Mouse (Mus musculus) yolk sac, embryonic 10.5 days (tissue): ENCODE measurements at regions not wholly inside any gene's neighbourhood (a gene's known extent, or its start where the extent isn't known, plus 50 kb on each side); places are given as distances from the start of the nearest gene placed in this dataset.

Experiments used
- DNase-seq: peaks from one replicate; pipeline ENCODE4 v3.0.0-alpha.2; 2017; ENCODE audit warnings: low spot score

- no peak for DNase-seq
These were observed 211.2 kb downstream of the Glrx3 start for GRCm38 (mm10) chr7:137648621-137649020.

GRCm38 (mm10) chr7:137649650-137650049 lies 212.2 kb downstream of the Glrx3 start:
- DNase-seq = no peak

GRCm38 (mm10) chr7:137653837-137654236 lies 216.4 kb downstream of the Glrx3 start:
- no peak for DNase-seq

GRCm38 (mm10) chr7:137667165-137667564 lies 229.8 kb downstream of the Glrx3 start:
- DNase-seq = no peak

GRCm38 (mm10) chr7:137671156-137671555 lies 233.7 kb downstream of the Glrx3 start:
- no peak for DNase-seq

GRCm38 (mm10) chr7:137674596-137674995 lies 237.2 kb downstream of the Glrx3 start:
- no peak for DNase-seq

GRCm38 (mm10) chr7:137675381-137675780 lies 238.0 kb downstream of the Glrx3 start:
- DNase-seq = no peak

GRCm38 (mm10) chr7:137684826-137685225 lies 247.4 kb downstream of the Glrx3 start:
- no peak for DNase-seq

- no peak for DNase-seq
These were observed 247.9 kb downstream of the Glrx3 start for GRCm38 (mm10) chr7:137685320-137685719.

GRCm38 (mm10) chr7:137696831-137697230 lies 259.4 kb downstream of the Glrx3 start:
- DNase-seq = no peak

- peak; percentile 32 for DNase-seq
These were observed 261.1 kb downstream of the Glrx3 start for GRCm38 (mm10) chr7:137698501-137698900.

- no peak for DNase-seq
These were observed 275.4 kb downstream of the Glrx3 start for GRCm38 (mm10) chr7:137712862-137713261.

- DNase-seq = no peak
These were observed 276.4 kb downstream of the Glrx3 start for GRCm38 (mm10) chr7:137713856-137714255.

- DNase-seq = no peak
These were observed 277.0 kb downstream of the Glrx3 start for GRCm38 (mm10) chr7:137714318-137714962.

GRCm38 (mm10) chr7:137715126-137715900 lies 277.9 kb downstream of the Glrx3 start:
- DNase-seq = no peak

GRCm38 (mm10) chr7:137723361-137724040 lies 286.1 kb downstream of the Glrx3 start:
- no peak for DNase-seq

- DNase-seq = no peak
These were observed 288.6 kb downstream of the Glrx3 start for GRCm38 (mm10) chr7:137726031-137726430.

GRCm38 (mm10) chr7:137735873-137736527 lies 298.6 kb downstream of the Glrx3 start:
- no peak for DNase-seq

GRCm38 (mm10) chr7:137741702-137742101 lies 304.3 kb downstream of the Glrx3 start:
- DNase-seq = no peak

GRCm38 (mm10) chr7:137742297-137742751 lies 304.9 kb downstream of the Glrx3 start:
- DNase-seq = no peak

- DNase-seq = no peak
These were observed 308.2 kb downstream of the Glrx3 start for GRCm38 (mm10) chr7:137745575-137745974.

- DNase-seq = no peak
These were observed 308.6 kb downstream of the Glrx3 start for GRCm38 (mm10) chr7:137745991-137746390.
